Mouse (Mus musculus) cerebellum, postnatal 36 days (tissue): Measurements from ENCODE around the gene Bri3.

Experiments
- DNase-seq, 2 experiments: peaks; one replicate each; pipeline ENCODE4 v3.0.0; 2021 to 2022; ENCODE audit warnings: mixed read lengths in 2 of 2

Bri3 gene

DNA sequence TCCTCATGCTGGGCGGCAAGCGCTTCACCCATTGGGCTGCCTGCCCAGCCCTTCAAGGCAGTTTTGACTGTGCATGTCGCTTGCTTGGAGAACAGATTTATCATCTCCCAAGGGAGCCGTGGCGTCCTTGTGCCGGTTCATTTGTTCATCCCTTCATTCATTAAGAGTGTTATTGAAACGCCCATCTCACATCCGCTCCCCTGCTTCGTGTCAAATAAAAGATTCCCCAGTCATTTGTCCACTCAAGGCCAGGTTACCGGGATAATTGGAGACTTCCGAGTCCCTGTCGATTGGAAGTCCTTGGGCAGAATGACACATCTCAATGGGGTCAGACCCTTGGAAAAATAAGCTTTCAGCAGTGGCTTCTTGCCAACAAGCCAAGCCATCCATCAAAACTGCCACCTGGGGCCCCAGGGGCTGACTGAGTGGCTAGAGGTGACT lies 197.6 kb downstream of the Bri3 start:
- no peak for DNase-seq

GRCm38 (mm10) chr5:144446475-144447225 lies 202.4 kb downstream of the Bri3 start:
- no peak for DNase-seq

GRCm38 (mm10) chr5:144447226-144447616 lies 203.0 kb downstream of the Bri3 start:
- no peak for DNase-seq

DNA sequence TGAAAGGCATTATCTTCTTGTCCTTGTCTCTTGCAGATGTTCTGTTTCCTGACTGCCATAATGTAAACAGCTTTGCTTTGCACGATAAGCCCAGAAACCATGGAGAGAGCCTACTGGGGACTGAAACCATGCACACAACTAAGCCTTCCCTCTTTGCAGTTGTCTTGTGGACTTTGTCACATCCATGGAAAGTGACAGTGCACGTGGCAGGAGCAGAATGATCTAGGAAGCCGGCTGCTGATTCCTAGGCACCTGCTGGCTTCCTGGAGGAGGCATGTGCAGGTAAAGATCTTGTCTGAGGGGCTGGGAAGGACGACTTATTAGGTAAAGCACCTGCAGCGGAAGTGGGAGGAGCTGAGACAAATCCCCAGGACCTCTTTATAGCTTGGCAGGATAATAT lies 203.7 kb downstream of the Bri3 start:
- DNase-seq: no peak

DNA sequence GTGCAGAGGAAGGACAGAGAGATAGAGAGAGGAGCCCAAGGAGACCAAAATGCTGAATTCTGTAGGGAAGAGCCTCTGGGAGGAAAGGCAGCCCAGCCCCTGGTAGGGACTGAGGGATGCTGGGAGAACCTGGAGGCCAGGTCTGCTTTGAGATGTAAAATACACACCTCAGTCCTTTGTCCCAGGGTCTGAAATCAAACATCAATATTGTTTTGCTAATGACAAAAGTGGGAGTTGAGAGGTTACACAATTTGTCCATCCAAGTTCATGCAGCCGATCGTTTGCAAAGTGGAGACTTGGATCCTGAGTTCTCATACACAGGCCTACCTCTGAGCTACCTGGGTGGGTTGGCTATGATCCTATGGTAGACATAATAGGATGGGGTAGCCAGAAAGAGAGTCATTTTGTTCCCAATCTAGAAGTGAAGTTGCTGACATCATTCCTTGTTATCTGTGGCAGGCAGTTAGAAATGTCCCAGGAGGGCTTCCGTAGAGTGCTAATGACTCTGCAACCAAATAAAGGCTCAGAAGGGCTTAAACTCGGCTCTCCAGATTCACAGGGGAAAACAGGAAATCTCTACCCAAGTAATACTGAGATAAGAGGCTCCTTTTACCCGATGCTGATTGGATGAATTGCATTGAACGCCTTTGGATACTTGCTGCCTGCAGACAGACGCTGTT lies 208.7 kb downstream of the Bri3 start:
- no peak for DNase-seq

DNA sequence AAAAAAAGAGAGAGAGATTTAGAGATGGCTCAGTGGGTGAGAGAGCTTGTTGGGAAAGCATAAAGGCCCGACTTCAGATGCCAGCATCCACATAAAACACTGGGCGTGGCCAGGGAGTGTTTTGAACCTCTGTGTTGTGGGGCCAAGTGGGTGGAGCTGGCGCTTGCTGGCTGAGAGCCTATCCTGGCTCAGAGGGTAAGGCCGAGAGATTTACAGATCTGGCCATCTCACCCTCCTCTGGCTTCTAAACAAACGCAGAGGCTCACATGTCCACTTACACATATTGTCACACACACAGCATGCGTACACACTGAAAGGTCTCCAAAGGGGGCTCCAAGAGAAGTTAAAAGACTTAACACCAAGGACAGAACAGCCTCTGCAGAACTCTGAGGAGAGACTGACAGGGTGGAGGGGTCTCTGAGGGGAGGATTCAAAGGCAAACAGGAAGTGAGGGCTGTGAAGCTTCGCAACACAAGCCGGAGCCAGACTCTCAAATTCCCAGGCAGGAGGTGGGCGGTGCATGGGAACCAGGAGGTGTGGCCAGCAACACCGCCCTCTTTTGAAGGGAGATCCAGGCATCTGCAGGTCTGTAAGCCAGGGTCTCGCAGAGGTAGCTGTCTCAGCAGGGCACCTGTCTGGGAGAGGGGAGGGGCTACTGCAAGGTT lies 213.5 kb downstream of the Bri3 start:
- DNase-seq: no peak

DNA sequence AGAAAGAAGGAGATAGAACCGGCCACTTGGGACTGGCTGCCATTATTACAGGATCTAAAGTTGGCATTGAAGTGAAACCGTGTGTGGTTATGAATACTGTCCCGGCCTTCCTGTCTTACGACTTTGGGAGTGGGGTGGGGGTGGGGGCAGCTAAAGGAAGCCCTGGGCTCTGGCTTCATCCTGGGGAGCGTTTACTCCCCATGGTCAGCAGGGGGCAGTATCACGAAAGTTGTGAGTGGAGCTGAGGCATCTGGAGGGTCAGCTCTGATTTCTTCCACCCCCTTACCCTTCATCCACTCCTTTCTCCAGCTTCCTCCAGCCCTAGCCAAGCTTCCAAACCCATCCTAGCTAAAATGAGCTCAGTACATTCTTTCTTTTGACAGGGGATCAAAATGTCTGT lies 222.8 kb downstream of the Bri3 start:
- DNase-seq: peak in 1 of 2 experiments; percentile 11

DNA sequence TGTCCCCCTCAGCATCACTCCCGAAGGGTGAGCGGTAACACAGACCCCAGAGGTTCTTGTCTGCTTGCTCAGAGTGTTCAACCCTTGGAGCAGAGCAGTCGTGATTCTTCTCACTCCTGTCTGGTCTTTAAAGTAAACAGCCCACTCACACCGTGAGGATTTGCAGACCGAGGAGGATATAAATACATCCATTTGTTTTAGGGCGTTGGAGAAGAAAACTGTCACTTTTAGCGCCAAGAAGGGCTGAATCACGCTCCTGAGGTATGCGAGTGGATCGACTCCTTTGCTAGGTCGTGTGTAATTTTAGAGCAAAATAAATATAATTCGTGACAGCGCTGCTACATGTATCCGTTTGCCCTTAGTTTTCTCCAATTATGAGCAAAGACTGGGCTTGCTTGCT lies 228.8 kb downstream of the Bri3 start:
- no peak for DNase-seq

DNA sequence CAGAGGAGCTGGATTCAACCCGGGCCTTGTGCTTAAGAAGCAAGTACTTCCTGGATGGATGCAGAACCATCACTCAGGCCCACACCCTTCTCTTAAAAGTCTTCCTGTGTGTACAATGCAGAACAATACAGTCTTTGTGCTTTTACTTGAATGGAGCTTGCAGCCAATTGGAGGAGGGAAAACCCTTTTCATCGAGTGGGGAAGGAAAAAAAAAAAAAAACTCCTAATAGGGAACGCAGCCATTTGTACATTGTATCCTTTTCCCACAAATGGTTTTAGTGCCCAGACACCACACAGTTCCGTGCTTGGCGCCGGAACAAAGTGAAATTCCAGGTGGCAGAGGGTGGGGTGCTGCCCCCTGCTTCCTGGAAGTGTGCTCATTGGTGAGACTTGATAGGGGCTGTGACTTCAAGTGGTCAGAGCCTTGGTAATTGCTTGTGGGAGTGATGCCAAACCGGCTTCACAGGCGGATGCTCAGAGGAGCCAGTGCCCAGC lies 235.5 kb downstream of the Bri3 start:
- DNase-seq: no peak

- no peak for DNase-seq
Observed at GRCm38 (mm10) chr5:144483659-144484375, 239.6 kb downstream of the Bri3 start.

DNA sequence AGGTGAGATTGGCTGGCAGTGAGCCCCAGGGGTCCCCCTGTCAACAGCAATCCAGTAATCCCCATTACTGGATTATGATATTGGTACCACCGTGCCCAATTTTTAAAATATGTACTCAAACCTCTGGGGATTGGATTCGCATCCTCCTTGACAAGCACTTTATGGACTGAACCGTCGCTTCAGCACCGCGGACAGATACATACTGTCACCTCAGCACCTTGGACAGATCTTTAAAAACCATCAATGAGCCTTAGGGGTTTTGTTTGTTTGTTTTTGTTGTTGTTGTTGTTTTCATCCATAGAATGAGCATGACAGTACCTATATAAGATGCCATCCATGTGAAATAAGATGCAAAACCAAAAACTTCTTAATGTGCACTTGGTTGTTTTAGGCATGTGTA lies 247.1 kb downstream of the Bri3 start:
- no peak for DNase-seq
